Mouse (Mus musculus): ENCODE measurements around the gene Ctnnd2.

GRCm38 (mm10) chr15:30439045-30439444 lies 266.7 kb downstream of the Ctnnd2 start:
- TF ChIP-seq POLR2A (IDR thresholded peaks at IDR 0.05; ENCODE audit: control insufficient read depth, extremely low read depth, insufficient read depth, low read length, poor library complexity), result no peak
- TF ChIP-seq CTCF (IDR thresholded peaks at IDR 0.05; ENCODE audit: borderline replicate concordance, control insufficient read depth, extremely low read depth, insufficient read depth, low read length, poor library complexity), result no peak
